Mouse (Mus musculus) liver, adult 10 weeks (tissue): ENCODE measurements around the gene Fzd2. TPM values are rescaled to one million over a fixed set of nuclear protein-coding genes. Genes with fewer than 3 reads are reported as not detected.

Source experiments
- polyA plus RNA-seq: library from polyadenylated mRNA; stranded (reverse); fragments of 350-450 nt; fragmentation: Illumina TruSeq; extraction: RNeasy Lipid Tissue Mini Kit (QIAGEN cat#74804); gene quantifications from one replicate; pipeline ENCODE4 v1.2.3, GENCODE M21; 2014; ENCODE audit warnings: low read depth, low replicate concordance

The Fzd2 gene
- polyA plus RNA-seq, result not detected

DNA sequence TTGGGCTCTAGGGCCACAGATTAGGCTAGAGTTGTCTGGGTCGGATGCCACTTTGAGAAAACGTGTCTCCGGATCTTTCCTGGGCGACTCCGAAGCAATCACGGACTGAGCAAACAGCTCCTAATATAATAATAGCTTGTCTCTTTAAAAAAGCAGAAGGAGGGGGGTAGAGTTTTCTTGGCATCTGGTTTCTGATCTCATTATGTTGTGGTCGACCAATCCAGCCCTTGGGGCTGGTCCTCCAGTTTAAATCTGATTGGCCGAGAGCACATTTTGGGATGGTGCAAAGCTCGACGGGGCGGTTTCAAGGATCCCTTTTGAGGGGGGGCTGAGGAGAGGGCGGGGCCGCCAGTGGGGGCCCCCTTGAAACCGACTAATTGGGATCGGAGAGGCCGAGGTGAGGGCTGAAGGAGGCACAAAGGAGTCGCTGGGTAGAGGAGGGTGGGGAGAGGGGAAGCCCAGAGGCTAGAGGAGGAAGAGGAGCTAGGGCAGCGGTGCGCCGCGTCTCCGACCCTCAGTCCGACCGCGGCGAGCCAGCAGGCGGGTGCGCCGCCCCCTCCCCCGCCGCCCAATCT, at the start of gene Fzd2:
Fzd2 (plus strand) TSS at position 387 of the 575 bp plus-strand sequence.

DNA sequence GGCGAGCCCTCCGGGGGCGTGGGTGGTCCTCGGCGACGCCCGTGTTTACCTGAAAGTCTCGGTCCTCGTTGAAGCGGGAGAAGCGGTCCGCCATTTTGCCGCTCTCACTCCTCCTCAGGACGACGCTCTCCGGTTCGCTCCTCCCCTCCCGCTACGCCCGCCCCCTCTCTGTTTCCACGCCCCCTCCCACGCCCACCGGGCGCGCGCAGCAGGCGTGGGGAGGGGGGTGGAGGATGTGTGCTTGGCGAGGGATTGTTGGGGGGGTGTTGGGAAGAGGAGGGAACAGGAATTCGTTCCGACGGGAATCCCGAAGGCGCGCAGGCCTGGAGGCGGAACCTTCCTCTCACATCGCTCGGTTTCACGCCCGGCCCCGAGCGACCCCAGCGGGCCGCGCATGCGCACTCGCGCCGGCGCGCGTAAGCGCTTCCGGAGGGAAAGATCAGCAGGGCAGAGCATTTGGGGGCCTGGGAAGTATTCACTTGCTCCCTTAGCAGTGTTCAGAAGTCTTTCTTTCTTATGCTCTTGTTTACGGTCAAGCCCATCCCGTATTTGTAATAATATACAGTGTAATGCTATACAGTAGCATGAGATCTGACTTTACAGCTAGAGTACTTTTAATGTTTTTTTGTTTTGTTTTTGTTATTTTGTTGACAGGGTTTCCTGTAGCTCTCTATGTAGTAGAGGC, 48.0 kb upstream of the Fzd2 start, which contains the start of gene Gpatch8:
Gpatch8 (minus strand) TSS at position 362 of the 685 bp plus-strand sequence.

DNA sequence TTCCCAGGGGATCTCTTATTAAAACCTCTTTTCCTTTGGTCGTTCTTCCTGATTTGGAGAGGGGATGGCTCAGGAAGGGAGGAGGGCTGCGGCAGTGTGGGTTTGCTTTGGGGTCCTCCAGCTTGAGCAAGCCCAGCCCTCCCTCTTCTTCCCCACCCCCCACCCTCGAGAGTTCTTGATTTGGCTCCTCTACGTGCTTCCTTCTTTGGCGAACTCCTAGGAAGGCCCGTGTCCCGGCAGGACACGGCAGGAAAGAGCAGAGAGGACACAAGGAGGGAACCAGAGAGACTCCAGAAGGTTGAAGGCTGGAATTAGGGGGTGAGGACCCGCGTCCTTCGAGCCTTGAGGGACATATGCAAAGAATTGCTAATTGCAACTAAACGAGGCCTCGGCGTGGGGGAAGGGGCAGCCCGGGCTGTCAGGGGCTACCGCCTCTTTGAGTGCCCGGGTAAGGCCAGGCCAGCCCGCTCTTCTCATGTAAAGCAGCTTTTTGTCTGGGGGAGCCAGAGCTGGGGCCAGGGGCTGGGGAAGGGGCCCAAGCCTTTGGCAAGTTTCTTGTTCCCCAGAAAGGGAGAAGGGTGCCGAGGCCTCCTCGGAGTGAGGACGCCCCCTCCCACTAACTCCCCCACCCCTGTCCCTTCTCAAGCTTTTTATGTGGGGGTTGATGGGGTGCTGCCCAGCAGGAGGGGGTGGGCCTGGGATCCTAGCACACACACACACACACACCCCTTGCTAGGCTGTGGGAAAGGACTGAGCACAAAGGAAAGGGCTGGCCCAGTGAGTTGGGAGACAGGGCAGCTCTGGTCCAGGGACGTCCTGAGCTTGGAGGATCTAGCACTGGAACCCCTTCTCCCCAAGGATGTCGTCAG, 24.8 kb upstream of the Fzd2 start, which contains the start of gene Gm11627:
Gm11627 (minus strand) TSS at position 297 of the 869 bp plus-strand sequence.

Other genes with a start within 250 kb of the Fzd2 start
- not detected for gene Slc4a1, start 238.2 kb upstream of the Fzd2 start, polyA plus RNA-seq
- gene Rundc3a, start 211.0 kb upstream of the Fzd2 start, polyA plus RNA-seq, result not detected
- 57.4 TPM for gene Slc25a39, start 196.4 kb upstream of the Fzd2 start, polyA plus RNA-seq
- gene Grn, start 174.1 kb upstream of the Fzd2 start, polyA plus RNA-seq, result 12.5 TPM
- not detected for gene Fam171a2, start 156.7 kb upstream of the Fzd2 start, polyA plus RNA-seq
- not detected for gene Itga2b, start 134.3 kb upstream of the Fzd2 start, polyA plus RNA-seq
- 8.2 TPM for gene Gpatch8, start 48.0 kb upstream of the Fzd2 start, polyA plus RNA-seq
- not detected for gene Gm11627, start 24.9 kb upstream of the Fzd2 start, polyA plus RNA-seq
- not detected for gene Meioc, start 59.3 kb downstream of the Fzd2 start, polyA plus RNA-seq
- gene Ccdc43, start 93.4 kb downstream of the Fzd2 start, polyA plus RNA-seq, result 17.3 TPM
- gene Adam11, start 157.0 kb downstream of the Fzd2 start, polyA plus RNA-seq, result 0.50 TPM
- gene Gjc1, start 215.3 kb downstream of the Fzd2 start, polyA plus RNA-seq, result 0.66 TPM
- gene Higd1b, start 231.5 kb downstream of the Fzd2 start, polyA plus RNA-seq, result not detected